21 mouse cellular contexts compared by ENCODE assay signal in genomic region chr2:158048718-158049117, GRCm38 (mm10). TPM values are rescaled to one million over a fixed set of nuclear protein-coding genes. Genes with fewer than 3 reads are reported as not detected.
DNase-seq lines count a peak whose midpoint lies in the region; ATAC-seq and TF ChIP-seq lines count a peak whose summit lies in the region.
"Had no signal": no experiment of that assay in that cellular context is flagged by ENCODE, and none has a peak within 500 bp of the region (broad histone marks: within the 10 kb centered on the region; RNA-seq: fewer than 3 reads in every experiment).

No protein-coding gene starts in this region.

- H3K9me3 ChIP-seq in kidney, postnatal 0 days (replicated peaks; ENCODE audit: low read length): no peaks in the 10 kb centered on the region
- H3K9me3 ChIP-seq: embryonic facial prominence, embryonic 13.5 days; embryonic facial prominence, embryonic 15.5 days; forebrain, embryonic 10.5 days; forebrain, embryonic 12.5 days had no signal

- H3K27me3 ChIP-seq in kidney, postnatal 0 days (ENCODE audit: insufficient read depth, low read length): no peaks in the 10 kb centered on the region
- no peaks in the 10 kb centered on the region for H3K27me3 ChIP-seq in kidney, adult 2 months (replicated peaks; ENCODE audit: control insufficient read depth, insufficient read depth, low read length)
- H3K27me3 ChIP-seq: embryonic facial prominence, embryonic 13.5 days; embryonic facial prominence, embryonic 15.5 days; forebrain, embryonic 12.5 days had no signal

- no peak overlapping the region for H3K9ac ChIP-seq in kidney, postnatal 0 days (ENCODE audit: low read depth, low read length)
- H3K9ac ChIP-seq: embryonic facial prominence, embryonic 13.5 days; embryonic facial prominence, embryonic 15.5 days; forebrain, embryonic 12.5 days had no signal

- no peaks in the 10 kb centered on the region for H3K4me1 ChIP-seq in kidney, postnatal 0 days (replicated peaks; ENCODE audit: insufficient read depth, low read length)
- no peaks in the 10 kb centered on the region for H3K4me1 ChIP-seq in kidney, adult 2 months (ENCODE audit: control insufficient read depth, insufficient read depth, low read length)
- H3K4me1 ChIP-seq: embryonic facial prominence, embryonic 13.5 days; embryonic facial prominence, embryonic 15.5 days; forebrain, embryonic 10.5 days; forebrain, embryonic 12.5 days had no signal

- H3K4me3 ChIP-seq in kidney, postnatal 0 days (replicated peaks; ENCODE audit: low read depth, low read length): no peak overlapping the region
- H3K4me3 ChIP-seq in kidney, adult 2 months (ENCODE audit: insufficient read depth, low read depth, low read length): no peak overlapping the region
- H3K4me3 ChIP-seq: embryonic facial prominence, embryonic 13.5 days; embryonic facial prominence, embryonic 15.5 days; erythroblast, embryonic 14.5 days; forebrain, embryonic 10.5 days; forebrain, embryonic 12.5 days had no signal

- TF ChIP-seq POLR2A in kidney, adult 2 months (IDR thresholded peaks at IDR 0.05; ENCODE audit: low read depth, low read length): no peak

- peak; percentile 65 for DNase-seq in kidney, postnatal 0 days (ENCODE audit: low spot score)
- DNase-seq in kidney, adult 2 months: no peak
- peak; percentile 52 for DNase-seq in kidney, postnatal 14 days
- no peak for DNase-seq in kidney, adult 11 months
- DNase-seq: adrenal gland, adult 2 months; adrenal gland, postnatal 10 days; adrenal gland, postnatal 25 days; cerebellum, adult 11 months; cerebellum, adult 18-20 months; cerebellum, adult 8-10 months; cerebellum, adult 9-11 months; cerebellum, postnatal 14 days; cerebellum, postnatal 36 days; embryo, embryonic 11 days had no signal

- peaks cover 35% of the 10 kb centered on the region for H3K36me3 ChIP-seq in kidney, postnatal 0 days (ENCODE audit: insufficient read depth, low read length)
- peaks cover 3% of the 10 kb centered on the region for H3K36me3 ChIP-seq in kidney, adult 2 months (ENCODE audit: control insufficient read depth, insufficient read depth, low read length)

- TF ChIP-seq CTCF in kidney, postnatal 0 days (IDR thresholded peaks at IDR 0.05; ENCODE audit: low read depth): no peak
- TF ChIP-seq CTCF in kidney, adult 2 months (conservative IDR thresholded peaks at IDR 0.05; ENCODE audit: insufficient read depth, insufficient read length, low read depth, low read length): no peak

- H3K4me2 ChIP-seq in kidney, postnatal 0 days (ENCODE audit: low read length): no peak overlapping the region
- H3K4me2 ChIP-seq: embryonic facial prominence, embryonic 13.5 days; embryonic facial prominence, embryonic 15.5 days; forebrain, embryonic 12.5 days had no signal

- ATAC-seq in kidney, postnatal 0 days (replicated peaks; ENCODE audit: low FRiP score, low read depth): no peak
- ATAC-seq: forebrain, embryonic 14.5 days; forebrain, embryonic 16.5 days had no signal

- no peak overlapping the region for H3K27ac ChIP-seq in kidney, postnatal 0 days
- H3K27ac ChIP-seq in kidney, adult 2 months (ENCODE audit: insufficient read depth, low read depth, low read length): no peak overlapping the region
- H3K27ac ChIP-seq: embryonic facial prominence, embryonic 13.5 days; embryonic facial prominence, embryonic 15.5 days; forebrain, embryonic 10.5 days; forebrain, embryonic 12.5 days had no signal

- 94% methylated on average over 1 of the region's 1 CpGs for WGBS in kidney, postnatal 0 days
- WGBS in kidney, adult 2 months: 98% methylated on average over 1 of the region's 1 CpGs

RNA-seq across cellular contexts. Expression of gene Rprd1b, which starts 20.4 kb away (rescaled TPM):
- polyA plus RNA-seq in kidney, postnatal 0 days (2015; fragmentation: Nextera tagmentation; extraction: Ambion mirVana): 29.6 and 34.9 TPM in 2 replicates
- 17.5 and 18.6 TPM in 2 replicates for polyA plus RNA-seq in kidney, adult 2 months (2012; rRNA removed)

RNA-seq across cellular contexts. Expression of gene Tti1, which starts 20.5 kb away (rescaled TPM):
- polyA plus RNA-seq in kidney, postnatal 0 days (2015; fragmentation: Nextera tagmentation; extraction: Ambion mirVana): 13.6 and 15.2 TPM in 2 replicates
- 15.6 and 16.3 TPM in 2 replicates for polyA plus RNA-seq in kidney, adult 2 months (2012; rRNA removed)

Comparison
In these comparisons a context has a peak if more than half of its experiments do, and no peak if none do; other contexts are left out.
1. DNase-seq: peak in kidney, postnatal 0 days (single experiment) and kidney, postnatal 14 days (single experiment); none in kidney, adult 2 months (single experiment) and kidney, adult 11 months (single experiment).